Mouse (Mus musculus): ENCODE results near the gene Gm7876.
A peak's percentile ranks its signal among the peaks of the same experiment; 100 is the strongest.
"Not testable (repeated sequence)": the region's sequence is repeated elsewhere in the genome, so short reads cannot be mapped to it uniquely, and the experiment has no call there.

Gene Gm7876

GRCm38 (mm10) chr14:4708938-4709337 is at the start of gene Gm7876:
Gene Gm7876 (plus strand): TSS chr14:4709238.
- not testable (repeated sequence) for DNase-seq

DNA sequence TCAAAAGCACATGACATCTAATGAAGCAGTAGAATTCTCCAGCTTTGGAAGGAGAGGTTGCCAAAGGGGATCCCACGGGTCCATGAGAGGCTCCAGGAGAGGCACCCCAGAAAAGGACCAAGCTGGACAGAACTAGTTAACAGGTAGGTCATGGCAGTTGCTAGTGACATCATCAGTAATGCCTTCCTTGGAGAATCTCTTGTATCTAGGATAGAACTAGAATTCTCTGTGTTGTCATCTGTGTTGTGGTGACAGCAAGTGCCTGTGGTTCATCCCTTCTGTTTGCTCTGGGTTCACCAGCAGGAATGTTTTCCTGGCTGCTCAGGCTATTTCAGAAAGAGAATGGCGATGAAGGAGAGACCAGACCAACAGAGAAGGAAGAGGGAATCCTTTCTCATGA is 45.1 kb upstream of the Gm7876 start, which contains the start of gene Gm3239:
Gene Gm3239 (plus strand): TSS at position 301 of the 400 bp plus-strand sequence.
- DNase-seq = not testable (repeated sequence)

DNA sequence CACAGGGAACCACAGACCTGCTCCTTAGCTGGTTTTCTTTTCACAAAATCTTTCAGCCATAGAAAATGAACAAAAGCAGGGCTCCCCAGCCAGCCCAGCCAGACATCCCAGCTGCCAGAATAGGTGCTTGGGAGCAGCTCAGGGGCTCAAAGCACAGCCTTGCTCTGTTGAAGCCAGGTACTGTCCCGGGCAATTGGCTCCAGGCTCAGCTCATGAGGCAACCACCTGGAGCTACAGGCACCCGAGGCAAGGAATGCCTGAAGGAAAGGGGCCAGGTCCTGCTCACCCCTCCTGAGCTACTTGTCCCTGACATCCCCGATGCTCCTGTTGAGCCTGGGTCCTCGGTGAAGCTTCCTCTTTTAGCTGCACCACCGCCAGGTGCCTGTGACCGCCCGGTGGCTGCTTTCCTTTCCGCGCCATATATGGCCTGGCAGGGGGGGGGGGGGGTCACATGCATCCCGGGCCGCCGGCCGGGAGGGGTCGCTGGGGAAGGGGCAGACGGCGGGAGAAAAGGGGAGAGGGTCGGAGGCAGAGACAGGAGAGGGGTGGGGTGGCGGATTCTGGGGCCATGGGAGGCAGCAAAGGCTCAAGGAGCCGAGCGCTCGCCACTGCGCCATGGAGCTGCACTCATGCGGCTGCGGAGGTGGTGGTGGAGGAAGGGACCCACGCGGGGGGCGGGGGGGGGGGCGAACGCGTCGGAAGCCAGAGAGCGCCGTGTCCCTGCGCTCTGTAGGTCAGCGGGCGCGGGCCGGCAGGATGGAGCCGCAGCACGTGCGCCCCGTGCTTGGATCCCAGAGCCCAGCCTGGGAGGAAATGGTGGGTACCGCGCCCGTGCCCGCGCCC is 17.2 kb downstream of the Gm7876 start, which contains the start of gene Gm3252:
Gene Gm3252 (plus strand): TSS at position 738 of the 843 bp plus-strand sequence.
- DNase-seq = peak; percentile 1 to 6
